Mouse (Mus musculus): Measurements from ENCODE around the gene Il10. TPM values are rescaled to one million over a fixed set of nuclear protein-coding genes. Genes with fewer than 3 reads are reported as not detected.

Gene Il10
- not detected in 2 replicates for polyA plus RNA-seq (2014; fragmentation: Nextera tagmentation; extraction: Ambion mirVana)

DNA sequence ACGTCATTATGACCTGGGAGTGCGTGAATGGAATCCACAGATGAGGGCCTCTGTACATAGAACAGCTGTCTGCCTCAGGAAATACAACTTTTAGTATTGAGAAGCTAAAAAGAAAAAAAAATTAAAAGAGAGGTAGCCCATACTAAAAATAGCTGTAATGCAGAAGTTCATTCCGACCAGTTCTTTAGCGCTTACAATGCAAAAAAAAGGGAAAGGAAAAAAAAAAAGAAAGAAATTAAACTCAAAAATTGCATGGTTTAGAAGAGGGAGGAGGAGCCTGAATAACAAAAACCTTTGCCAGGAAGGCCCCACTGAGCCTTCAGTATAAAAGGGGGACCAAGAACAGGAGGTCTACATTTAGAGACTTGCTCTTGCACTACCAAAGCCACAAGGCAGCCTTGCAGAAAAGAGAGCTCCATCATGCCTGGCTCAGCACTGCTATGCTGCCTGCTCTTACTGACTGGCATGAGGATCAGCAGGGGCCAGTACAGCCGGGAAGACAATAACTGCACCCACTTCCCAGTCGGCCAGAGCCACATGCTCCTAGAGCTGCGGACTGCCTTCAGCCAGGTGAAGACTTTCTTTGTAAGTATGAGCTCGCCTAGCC is at the start of gene Il10:
Gene Il10, plus strand, starts transcription at position 354 of the 607 bp plus-strand sequence.
- Histone ChIP-seq H3K4me1 (ENCODE audit: control insufficient read depth, insufficient read depth, low read length) (no peaks in the 10 kb centered on the region), H3K9me3 (ENCODE audit: control insufficient read depth, low read length) (no peaks in the 10 kb centered on the region), H3K4me2 (ENCODE audit: low read length) (no peak within 1 kb of the TSS), H3K36me3 (ENCODE audit: control insufficient read depth, insufficient read depth, low read length) (no peaks in the 10 kb centered on the region), H3K27me3 (ENCODE audit: control insufficient read depth, insufficient read depth, low read length) (no peaks in the 10 kb centered on the region), H3K4me3 (replicated peaks; ENCODE audit: low read depth, low read length) (no peak within 1 kb of the TSS), H3K27ac (replicated peaks; ENCODE audit: low read depth, low read length) (no peak within 1 kb of the TSS), H3K9ac (replicated peaks; ENCODE audit: low read length) (no peak within 1 kb of the TSS)
- 77% methylated on average over 8 of the region's 8 CpGs for WGBS
- ATAC-seq (ENCODE audit: low FRiP score, low TSS enrichment) = no peak
- DNase-seq = no peak

DNA sequence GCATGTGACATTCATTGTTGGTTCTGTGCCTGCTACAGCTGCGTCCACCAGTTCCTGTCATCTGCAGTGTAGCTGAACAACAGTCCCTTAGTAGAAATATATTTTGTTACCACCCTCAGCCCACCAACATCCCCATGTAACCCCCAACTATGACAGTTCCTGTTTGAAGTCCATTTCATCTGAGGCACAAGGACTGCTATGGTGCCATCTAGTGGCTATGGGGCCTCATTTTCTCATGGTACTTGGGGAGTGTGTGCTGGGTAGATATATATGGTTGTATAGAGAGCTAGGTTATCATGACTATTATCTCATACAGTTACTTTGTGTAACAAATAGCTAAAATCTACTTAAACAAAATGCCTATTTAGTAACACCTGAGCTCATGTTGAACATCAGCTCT is 40.2 kb upstream of the Il10 start:
- Histone ChIP-seq H3K9me3 (ENCODE audit: control insufficient read depth, low read length) (no peaks in the 10 kb centered on the region), H3K4me1 (ENCODE audit: control insufficient read depth, insufficient read depth, low read length) (no peaks in the 10 kb centered on the region), H3K4me3 (replicated peaks; ENCODE audit: low read depth, low read length) (no peak overlapping the region), H3K27me3 (ENCODE audit: control insufficient read depth, insufficient read depth, low read length) (no peaks in the 10 kb centered on the region), H3K36me3 (ENCODE audit: control insufficient read depth, insufficient read depth, low read length) (no peaks in the 10 kb centered on the region), H3K27ac (replicated peaks; ENCODE audit: low read depth, low read length) (no peak overlapping the region), H3K9ac (replicated peaks; ENCODE audit: low read length) (no peak overlapping the region), H3K4me2 (ENCODE audit: low read length) (no peak overlapping the region)
- ATAC-seq (ENCODE audit: low FRiP score, low TSS enrichment) (no peak), DNase-seq (peak; percentile 74)
- 47% methylated on average over 1 of the region's 1 CpGs for WGBS

GRCm38 (mm10) chr1:130984441-130984840 is 35.2 kb upstream of the Il10 start:
- H3K36me3 ChIP-seq (ENCODE audit: control insufficient read depth, insufficient read depth, low read length) = no peaks in the 10 kb centered on the region
- DNase-seq (no peak), ATAC-seq (ENCODE audit: low FRiP score, low TSS enrichment) (no peak; the same call in 1 of the 2 replicates)
- H3K4me3 ChIP-seq (replicated peaks; ENCODE audit: low read depth, low read length) = no peak overlapping the region
- no peak overlapping the region for H3K27ac ChIP-seq (replicated peaks; ENCODE audit: low read depth, low read length)
- H3K9ac ChIP-seq (replicated peaks; ENCODE audit: low read length) = no peak overlapping the region
- no peaks in the 10 kb centered on the region for H3K4me1 ChIP-seq (ENCODE audit: control insufficient read depth, insufficient read depth, low read length)
- 59% methylated on average over 7 of the region's 7 CpGs for WGBS
- H3K4me2 ChIP-seq (ENCODE audit: low read length) = no peak overlapping the region
- H3K27me3 ChIP-seq (ENCODE audit: control insufficient read depth, insufficient read depth, low read length) = no peaks in the 10 kb centered on the region
- H3K9me3 ChIP-seq (ENCODE audit: control insufficient read depth, low read length) = no peaks in the 10 kb centered on the region

DNA sequence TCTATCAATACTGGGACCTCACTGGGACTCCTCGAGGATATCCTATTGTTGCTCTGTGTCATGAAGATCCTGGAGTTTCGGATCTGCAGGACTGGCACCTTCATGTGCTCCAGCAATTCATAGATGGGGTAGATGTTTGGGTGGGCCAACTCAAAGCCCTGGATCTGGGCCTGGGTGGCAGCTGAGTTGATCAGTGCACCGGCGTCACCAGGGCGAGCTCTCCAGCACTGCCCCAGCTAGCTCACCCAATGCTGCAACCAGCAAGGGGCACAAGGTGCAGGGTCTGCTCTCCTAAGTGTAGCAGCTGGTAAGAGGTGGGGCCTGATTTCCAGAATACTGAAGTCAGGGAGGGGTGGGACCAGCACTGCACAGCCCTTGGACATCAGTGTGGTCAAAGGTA is 32.6 kb upstream of the Il10 start:
- Histone ChIP-seq H3K9me3 (ENCODE audit: control insufficient read depth, low read length) (no peaks in the 10 kb centered on the region), H3K4me1 (ENCODE audit: control insufficient read depth, insufficient read depth, low read length) (no peaks in the 10 kb centered on the region), H3K27me3 (ENCODE audit: control insufficient read depth, insufficient read depth, low read length) (no peaks in the 10 kb centered on the region), H3K36me3 (ENCODE audit: control insufficient read depth, insufficient read depth, low read length) (no peaks in the 10 kb centered on the region), H3K4me2 (ENCODE audit: low read length) (no peak overlapping the region), H3K27ac (replicated peaks; ENCODE audit: low read depth, low read length) (no peak overlapping the region), H3K4me3 (replicated peaks; ENCODE audit: low read depth, low read length) (no peak overlapping the region), H3K9ac (replicated peaks; ENCODE audit: low read length) (no peak overlapping the region)
- ATAC-seq (ENCODE audit: low FRiP score, low TSS enrichment) (no peak), DNase-seq (no peak)
- WGBS = 91% methylated on average over 5 of the region's 5 CpGs

GRCm38 (mm10) chr1:130987418-130987817 is 32.2 kb upstream of the Il10 start:
- DNase-seq (no peak), ATAC-seq (ENCODE audit: low FRiP score, low TSS enrichment) (no peak)
- Histone ChIP-seq H3K9ac (replicated peaks; ENCODE audit: low read length) (no peak overlapping the region), H3K27me3 (ENCODE audit: control insufficient read depth, insufficient read depth, low read length) (no peaks in the 10 kb centered on the region), H3K4me2 (ENCODE audit: low read length) (no peak overlapping the region), H3K9me3 (ENCODE audit: control insufficient read depth, low read length) (no peaks in the 10 kb centered on the region), H3K4me1 (ENCODE audit: control insufficient read depth, insufficient read depth, low read length) (no peaks in the 10 kb centered on the region), H3K4me3 (replicated peaks; ENCODE audit: low read depth, low read length) (no peak overlapping the region), H3K36me3 (ENCODE audit: control insufficient read depth, insufficient read depth, low read length) (no peaks in the 10 kb centered on the region), H3K27ac (replicated peaks; ENCODE audit: low read depth, low read length) (no peak overlapping the region)

DNA sequence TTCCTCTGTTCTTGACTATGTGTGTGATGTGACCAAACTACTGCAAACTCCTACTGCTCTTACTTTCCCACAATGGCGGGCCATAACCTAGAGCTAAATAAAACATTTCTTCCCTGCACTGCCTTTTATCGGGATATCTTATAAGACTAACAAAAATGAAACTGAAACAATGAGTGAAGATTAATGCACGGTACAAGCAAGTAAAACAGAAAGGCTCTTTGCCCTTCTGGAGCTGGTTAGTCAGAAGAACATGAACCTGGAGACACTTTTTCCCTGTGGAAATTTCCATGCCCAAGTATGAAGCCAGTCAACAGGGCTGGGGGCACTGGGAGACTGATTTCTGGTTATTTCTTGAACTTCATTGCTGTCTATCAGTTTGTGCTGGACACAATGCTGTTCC is 30.3 kb upstream of the Il10 start:
- Histone ChIP-seq H3K4me1 (ENCODE audit: control insufficient read depth, insufficient read depth, low read length) (no peaks in the 10 kb centered on the region), H3K9ac (replicated peaks; ENCODE audit: low read length) (no peak overlapping the region), H3K27ac (replicated peaks; ENCODE audit: low read depth, low read length) (no peak overlapping the region), H3K4me2 (ENCODE audit: low read length) (no peak overlapping the region), H3K27me3 (ENCODE audit: control insufficient read depth, insufficient read depth, low read length) (no peaks in the 10 kb centered on the region), H3K9me3 (ENCODE audit: control insufficient read depth, low read length) (no peaks in the 10 kb centered on the region), H3K4me3 (replicated peaks; ENCODE audit: low read depth, low read length) (no peak overlapping the region), H3K36me3 (ENCODE audit: control insufficient read depth, insufficient read depth, low read length) (no peaks in the 10 kb centered on the region)
- ATAC-seq (ENCODE audit: low FRiP score, low TSS enrichment) = no peak
- DNase-seq = no peak
- WGBS = 94% methylated on average over 3 of the region's 3 CpGs

- no peaks in the 10 kb centered on the region for H3K9me3 ChIP-seq (ENCODE audit: control insufficient read depth, low read length)
- WGBS = 97% methylated on average over 1 of the region's 1 CpGs
- ATAC-seq (ENCODE audit: low FRiP score, low TSS enrichment) (no peak), DNase-seq (no peak)
- H3K27me3 ChIP-seq (ENCODE audit: control insufficient read depth, insufficient read depth, low read length) = no peaks in the 10 kb centered on the region
- no peaks in the 10 kb centered on the region for H3K4me1 ChIP-seq (ENCODE audit: control insufficient read depth, insufficient read depth, low read length)
- no peaks in the 10 kb centered on the region for H3K36me3 ChIP-seq (ENCODE audit: control insufficient read depth, insufficient read depth, low read length)
- H3K4me2 ChIP-seq (ENCODE audit: low read length) = no peak overlapping the region
- no peak overlapping the region for H3K9ac ChIP-seq (replicated peaks; ENCODE audit: low read length)
- H3K27ac ChIP-seq (replicated peaks; ENCODE audit: low read depth, low read length) = no peak overlapping the region
- no peak overlapping the region for H3K4me3 ChIP-seq (replicated peaks; ENCODE audit: low read depth, low read length)
Observed at GRCm38 (mm10) chr1:130990448-130990847, 29.2 kb upstream of the Il10 start.

DNA sequence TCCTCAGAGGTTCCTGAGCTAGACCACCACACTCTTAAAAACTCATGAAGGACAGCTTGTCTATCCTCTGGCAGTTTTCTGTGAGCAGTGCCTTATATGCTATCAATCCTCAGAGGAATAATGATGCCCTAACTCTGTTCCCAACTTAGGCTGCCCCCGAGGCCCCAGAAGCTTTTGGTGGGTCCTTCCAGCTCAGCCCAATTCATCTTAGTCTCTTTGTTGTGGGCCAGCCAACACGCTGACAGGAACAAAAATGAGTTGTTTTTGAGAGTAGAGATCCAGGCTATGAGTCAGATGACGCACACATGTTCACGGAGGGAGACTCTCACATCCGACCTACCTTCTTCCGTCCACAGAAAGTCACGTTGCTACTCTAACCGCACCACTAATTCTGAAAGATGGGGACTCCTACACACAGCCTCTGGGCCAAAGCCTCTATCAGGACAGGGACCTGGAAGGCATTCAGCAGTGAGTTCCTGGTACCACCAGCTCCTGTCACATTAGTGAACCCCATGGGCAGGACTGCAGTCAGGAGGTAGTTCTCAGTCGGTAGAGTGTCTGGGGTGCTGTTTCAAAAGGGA is 26.0 kb upstream of the Il10 start:
- no peak for DNase-seq
- no peak for ATAC-seq (ENCODE audit: low FRiP score, low TSS enrichment)
- Histone ChIP-seq H3K4me3 (replicated peaks; ENCODE audit: low read depth, low read length) (no peak overlapping the region), H3K9ac (replicated peaks; ENCODE audit: low read length) (no peak overlapping the region), H3K9me3 (ENCODE audit: control insufficient read depth, low read length) (no peaks in the 10 kb centered on the region), H3K36me3 (ENCODE audit: control insufficient read depth, insufficient read depth, low read length) (no peaks in the 10 kb centered on the region), H3K4me2 (ENCODE audit: low read length) (no peak overlapping the region), H3K4me1 (ENCODE audit: control insufficient read depth, insufficient read depth, low read length) (no peaks in the 10 kb centered on the region), H3K27me3 (ENCODE audit: control insufficient read depth, insufficient read depth, low read length) (no peaks in the 10 kb centered on the region), H3K27ac (replicated peaks; ENCODE audit: low read depth, low read length) (no peak overlapping the region)
- 87% methylated on average over 9 of the region's 9 CpGs for WGBS

GRCm38 (mm10) chr1:130995515-130995914 is 24.1 kb upstream of the Il10 start:
- Histone ChIP-seq H3K9ac (replicated peaks; ENCODE audit: low read length) (no peak overlapping the region), H3K4me1 (ENCODE audit: control insufficient read depth, insufficient read depth, low read length) (no peaks in the 10 kb centered on the region), H3K36me3 (ENCODE audit: control insufficient read depth, insufficient read depth, low read length) (no peaks in the 10 kb centered on the region), H3K27me3 (ENCODE audit: control insufficient read depth, insufficient read depth, low read length) (no peaks in the 10 kb centered on the region), H3K4me3 (replicated peaks; ENCODE audit: low read depth, low read length) (no peak overlapping the region), H3K9me3 (ENCODE audit: control insufficient read depth, low read length) (no peaks in the 10 kb centered on the region), H3K27ac (replicated peaks; ENCODE audit: low read depth, low read length) (no peak overlapping the region), H3K4me2 (ENCODE audit: low read length) (no peak overlapping the region)
- ATAC-seq (ENCODE audit: low FRiP score, low TSS enrichment) (no peak), DNase-seq (no peak)
- 56% methylated on average over 1 of the region's 1 CpGs for WGBS

Data from midbrain, embryonic 14.5 days (tissue).